Mouse (Mus musculus): ENCODE measurements around the gene Edn1. TPM values are rescaled to one million over a fixed set of nuclear protein-coding genes. Genes with fewer than 3 reads are reported as not detected.

Gene Edn1
- total RNA-seq, 2 experiments from 2014 or later = 2.1 to 3.1 TPM

DNA sequence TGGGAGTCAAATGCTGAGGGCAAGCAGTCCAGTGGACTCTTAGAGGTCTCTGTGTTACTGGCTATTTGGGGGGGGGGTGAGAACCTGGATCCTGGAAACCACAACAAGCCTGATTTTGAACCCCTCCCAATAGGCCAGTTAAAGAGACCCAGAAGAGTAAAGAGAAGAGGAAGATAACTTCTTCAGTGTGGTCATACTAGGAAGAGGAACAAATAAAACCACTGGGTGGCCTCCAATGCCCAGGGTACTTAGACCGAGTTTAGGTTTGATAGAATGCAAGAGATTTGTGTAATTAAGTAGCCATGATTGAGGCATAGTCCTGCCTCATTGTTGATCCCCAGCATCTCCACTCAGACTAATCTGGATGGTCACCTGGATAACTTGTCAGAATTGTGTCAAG, 14.4 kb downstream of the Edn1 start:
- DNase-seq (ENCODE audit: low spot score in 2 of 2) = no peak

DNA sequence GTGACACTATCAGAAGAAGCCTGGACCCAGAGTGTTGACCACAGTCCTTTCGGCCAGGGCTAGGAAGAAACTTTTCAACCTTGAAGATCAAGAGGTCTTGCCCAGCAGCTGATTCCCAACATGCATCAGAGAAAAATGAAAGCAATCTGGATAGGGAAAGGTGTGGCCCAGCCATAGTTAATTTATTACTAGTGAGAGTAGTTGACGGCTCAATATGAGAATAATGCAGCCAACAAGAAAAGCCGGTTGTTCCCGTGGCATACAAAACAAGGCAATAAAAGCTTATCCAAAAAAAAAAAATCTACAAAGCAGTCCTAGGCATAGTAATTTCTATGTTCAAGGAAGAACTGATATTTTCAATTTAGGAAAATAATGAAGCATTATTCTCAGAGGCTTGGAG, 16.5 kb downstream of the Edn1 start:
- no peak for DNase-seq (ENCODE audit: low spot score in 2 of 2)

DNA sequence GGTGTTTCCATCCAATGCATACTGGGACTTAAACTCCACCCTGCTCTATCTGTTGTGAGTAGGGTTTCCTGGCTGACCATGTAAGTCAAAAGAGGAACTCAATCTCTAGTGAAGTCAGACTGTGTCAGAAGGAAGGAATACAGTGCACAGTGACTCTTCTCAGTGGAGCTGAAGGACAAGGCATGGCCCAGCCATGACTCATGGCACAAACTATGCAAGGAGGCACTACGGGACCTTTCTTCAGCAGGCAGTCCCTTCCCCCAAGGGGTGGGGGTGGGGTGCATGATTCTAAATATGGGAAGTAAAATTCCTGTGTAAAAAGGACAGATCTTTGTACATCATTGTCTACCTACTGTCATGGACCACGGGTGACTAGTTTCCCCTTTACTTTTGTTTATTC, 27.3 kb downstream of the Edn1 start:
- DNase-seq (ENCODE audit: low spot score in 2 of 2) = no peak

DNA sequence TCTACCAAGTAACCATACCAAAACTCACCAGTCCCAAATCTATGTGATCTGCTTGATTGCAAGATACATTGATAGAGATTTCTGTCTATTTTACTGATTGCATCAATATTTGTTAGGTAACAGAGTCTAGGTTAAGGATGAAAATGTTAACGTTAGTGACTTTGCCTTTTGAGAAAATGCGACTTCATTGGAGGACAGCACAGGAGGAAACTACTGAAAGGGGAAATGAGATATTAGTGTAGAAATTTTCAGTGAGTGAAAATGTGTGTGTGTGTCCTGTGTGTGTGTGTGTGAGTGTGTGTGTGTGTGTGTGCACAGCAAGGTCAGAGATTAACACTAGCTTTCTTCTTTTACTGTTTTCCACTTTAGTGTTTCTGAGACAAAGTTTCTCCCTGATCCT, 29.8 kb downstream of the Edn1 start:
- no peak for DNase-seq (ENCODE audit: low spot score in 2 of 2)

DNA sequence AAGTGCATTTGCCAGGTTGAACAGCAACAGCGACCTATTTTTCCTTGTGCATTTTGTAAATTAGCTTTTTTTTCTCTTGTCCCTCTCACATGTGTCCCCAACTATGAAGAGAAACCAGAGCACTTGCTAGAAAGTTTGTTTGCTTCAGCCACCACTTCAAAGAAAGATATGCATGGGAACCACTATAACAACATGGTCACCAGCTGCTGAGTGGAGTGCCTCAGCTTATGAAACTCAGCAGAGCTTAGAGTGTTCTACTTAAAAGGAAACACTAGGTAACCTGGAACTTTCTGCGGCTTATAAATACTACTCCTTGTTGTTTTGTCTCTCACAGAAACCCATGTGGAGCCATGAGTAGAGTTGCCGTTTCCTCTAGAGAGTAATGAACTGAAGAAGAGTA, 33.7 kb downstream of the Edn1 start:
- DNase-seq (ENCODE audit: low spot score in 2 of 2) = no peak

DNA sequence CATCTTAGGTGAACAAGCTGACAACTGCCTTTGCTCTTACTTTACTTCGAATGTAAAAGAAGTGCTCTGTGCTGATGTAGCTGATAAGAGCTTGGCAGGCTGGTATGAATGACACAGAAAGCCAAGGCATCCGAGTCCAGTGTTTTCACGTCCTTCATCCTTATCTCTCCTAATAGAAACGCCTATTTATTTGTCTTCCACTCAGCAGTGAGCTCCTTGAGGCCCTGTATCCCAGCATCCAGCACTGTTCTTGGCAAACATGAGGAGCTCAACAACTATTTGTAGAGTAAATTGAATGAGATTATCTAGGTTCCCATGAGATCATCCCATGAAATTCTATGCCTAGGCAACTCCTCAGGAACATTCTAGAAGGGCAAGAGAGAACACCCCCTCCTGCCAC, 35.1 kb downstream of the Edn1 start:
- no peak for DNase-seq (ENCODE audit: low spot score in 2 of 2)

DNA sequence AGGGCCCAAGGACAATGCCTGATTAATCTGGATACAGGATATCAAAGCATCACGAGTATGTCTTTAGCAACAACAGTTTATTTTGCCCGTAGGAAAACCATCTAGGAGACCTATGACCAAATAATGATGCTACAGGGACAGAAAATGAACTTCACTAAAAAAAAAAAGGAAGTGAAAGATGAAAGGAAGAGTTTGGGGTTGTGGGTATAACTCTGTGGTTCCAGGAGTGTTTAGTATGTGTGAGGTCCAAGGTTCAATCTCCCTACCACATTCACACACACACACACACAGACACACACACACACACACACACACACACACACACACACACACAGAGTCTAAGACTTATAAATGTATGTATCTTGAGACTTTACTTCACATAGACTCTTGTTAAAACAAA, 35.8 kb downstream of the Edn1 start:
- no peak for DNase-seq (ENCODE audit: low spot score in 2 of 2)

DNA sequence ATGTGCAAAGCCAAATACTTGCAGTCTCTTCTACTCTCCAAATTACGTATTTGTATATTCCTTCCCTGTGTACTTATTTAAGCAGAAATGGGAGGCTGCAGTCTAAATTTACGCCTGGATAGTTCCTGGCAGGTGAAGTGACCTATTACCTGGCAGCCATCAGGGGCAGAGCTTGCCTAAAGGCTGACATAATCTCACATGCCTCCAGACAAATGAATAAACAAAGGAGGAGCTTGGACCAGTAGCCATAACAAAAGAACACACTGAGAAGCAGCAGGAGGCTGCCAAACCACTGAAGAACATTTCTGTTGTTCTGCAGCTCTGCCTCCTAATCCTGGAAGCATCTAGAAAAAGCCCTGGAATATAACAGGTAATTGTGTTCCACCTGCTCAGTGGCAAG, 38.2 kb downstream of the Edn1 start:
- no peak for DNase-seq (ENCODE audit: low spot score in 2 of 2)

DNA sequence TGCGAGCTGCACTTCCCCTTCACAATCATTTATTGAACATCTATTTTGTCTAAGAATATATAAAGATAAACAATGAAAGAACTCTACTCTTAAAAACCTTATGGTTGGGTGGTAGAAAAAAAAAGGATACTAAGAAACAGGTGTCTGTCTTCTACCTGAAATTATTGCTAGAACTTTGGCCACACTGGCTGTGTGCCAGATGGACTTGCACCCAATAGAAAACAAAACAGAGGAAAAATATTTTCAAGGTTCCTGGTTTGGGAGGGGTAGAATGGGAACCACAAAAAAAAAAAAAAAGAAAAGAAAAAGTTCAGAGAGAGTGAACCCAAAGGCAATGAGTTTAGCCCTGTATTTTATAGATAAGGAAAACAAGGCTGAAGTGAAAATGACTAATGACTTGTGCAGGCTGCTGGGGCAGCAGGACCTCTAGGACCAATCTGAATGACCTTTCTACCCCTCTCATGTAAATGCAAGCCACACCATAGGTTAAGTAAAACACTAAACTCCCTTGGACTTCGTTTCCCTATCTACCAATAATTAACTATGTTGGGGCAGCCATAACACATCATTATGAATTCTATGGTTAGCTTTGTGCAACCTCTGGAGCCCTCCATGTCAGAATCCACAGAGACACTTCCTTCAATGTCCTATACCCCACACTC, 40.7 kb downstream of the Edn1 start:
- DNase-seq (ENCODE audit: low spot score in 2 of 2) = no peak

DNA sequence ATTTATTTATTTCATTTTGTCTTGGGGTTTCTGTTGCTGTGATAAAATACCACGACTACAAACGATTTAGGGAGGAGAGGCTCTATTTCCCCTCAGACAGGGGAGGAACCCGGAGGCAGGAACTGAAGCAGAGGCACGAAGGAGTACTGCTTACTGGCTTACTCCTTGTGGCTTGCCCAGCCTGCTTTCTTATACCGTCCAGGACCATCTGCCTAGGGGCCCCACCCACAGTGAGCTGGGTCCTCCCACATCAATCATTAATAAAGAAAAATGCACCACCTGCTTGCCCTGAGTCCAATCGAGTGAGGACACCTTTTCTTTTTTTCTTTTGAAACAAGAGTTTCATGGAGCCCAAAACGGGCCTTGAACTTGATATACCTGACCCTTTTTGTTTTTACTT, 44.2 kb downstream of the Edn1 start:
- no peak for DNase-seq (ENCODE audit: low spot score in 2 of 2)

DNA sequence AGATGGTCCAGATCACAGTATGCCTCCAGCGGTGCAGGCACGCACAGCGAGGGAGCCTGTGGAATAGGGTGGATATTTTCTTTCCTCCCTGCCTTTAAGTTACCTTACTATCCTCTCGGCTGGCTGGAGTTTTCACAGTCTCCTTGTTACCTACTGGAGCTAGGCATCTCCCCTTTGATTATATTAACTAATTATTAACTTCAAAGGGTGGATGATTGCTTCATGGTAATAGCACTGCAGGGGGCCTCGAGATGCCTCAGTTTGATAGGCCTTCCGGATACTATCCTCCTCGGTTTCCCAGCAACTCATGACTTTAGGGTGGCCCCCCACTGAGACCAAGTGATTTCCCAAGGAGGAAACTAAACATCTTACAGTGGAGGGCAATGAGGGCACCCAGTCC, 45.1 kb downstream of the Edn1 start:
- DNase-seq (ENCODE audit: low spot score in 2 of 2) = no peak

DNA sequence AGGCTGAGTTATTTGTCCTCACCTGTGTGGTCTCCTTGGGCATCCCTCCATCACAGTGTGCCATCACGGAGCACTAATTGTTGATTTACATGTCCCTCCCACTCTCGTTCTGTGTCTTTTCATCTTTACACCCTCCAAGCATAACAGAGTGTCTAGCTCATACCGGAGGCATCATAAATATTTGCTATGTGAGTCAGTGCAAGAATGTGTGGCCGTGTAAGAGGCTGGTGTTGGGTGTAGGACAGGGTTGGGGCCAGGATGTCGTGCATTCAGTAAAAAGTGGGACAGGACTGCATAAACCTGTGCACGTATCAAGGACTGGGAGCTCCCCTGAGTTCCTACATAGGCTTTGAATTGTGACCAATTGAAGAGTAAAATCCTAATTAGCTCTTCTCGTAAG, 50.4 kb downstream of the Edn1 start:
- DNase-seq (ENCODE audit: low spot score in 2 of 2) = no peak

Other genes with a start within 250 kb of the Edn1 start
- 10 to 100 TPM; 23.4 to 27.7 TPM for gene Hivep1, start 249.5 kb upstream of the Edn1 start, total RNA-seq (2021)

Data from layer of hippocampus, adult 18-20 months (tissue).